Mouse (Mus musculus): ENCODE results near the gene Alpk1. TPM values are rescaled to one million over a fixed set of nuclear protein-coding genes. Genes with fewer than 3 reads are reported as not detected.

Gene Alpk1
- polyA plus RNA-seq, 1 experiment from 2014 or later = 0.80 TPM

- Histone ChIP-seq H3K9me3 (no peaks in the 10 kb centered on the region), H3K9ac (peak overlapping the region; percentile 4), H3K4me1 (peaks cover 13% of the 10 kb centered on the region; the same call in 1 of the 2 replicates), H3K4me3 (peak overlapping the region; percentile 31), H3K4me2 (replicated peaks) (peak overlapping the region; percentile 61), H3K36me3 (no peaks in the 10 kb centered on the region), H3K27ac (no peak overlapping the region), H3K27me3 (peaks cover 10% of the 10 kb centered on the region)
- WGBS = 14% methylated on average over 30 of the region's 30 CpGs
- peak; percentile 59; the same call in 1 of the 2 replicates for ATAC-seq (ENCODE audit: low FRiP score, low read depth)
These were observed 74.5 kb downstream of the Alpk1 start for GRCm38 (mm10) chr3:127705515-127706444.

- H3K27me3 ChIP-seq = peaks cover 10% of the 10 kb centered on the region
- peak overlapping the region; percentile 4; the same call in 1 of the 2 replicates for H3K9ac ChIP-seq
- H3K4me2 ChIP-seq (replicated peaks) = peak overlapping the region; percentile 61
- H3K36me3 ChIP-seq = no peaks in the 10 kb centered on the region
- WGBS = 70% methylated on average over 11 of the region's 11 CpGs
- peaks cover 13% of the 10 kb centered on the region; the same call in 1 of the 2 replicates for H3K4me1 ChIP-seq
- H3K9me3 ChIP-seq = no peaks in the 10 kb centered on the region
- no peak for ATAC-seq (ENCODE audit: low FRiP score, low read depth)
- no peak overlapping the region for H3K27ac ChIP-seq
- H3K4me3 ChIP-seq = peak overlapping the region; percentile 31
These were observed 75.2 kb downstream of the Alpk1 start for GRCm38 (mm10) chr3:127705139-127705514.

GRCm38 (mm10) chr3:127701196-127701825 lies 79.0 kb downstream of the Alpk1 start:
- Histone ChIP-seq H3K27ac (no peak overlapping the region), H3K4me2 (replicated peaks) (no peak overlapping the region), H3K4me1 (peaks cover 13% of the 10 kb centered on the region; the same call in 1 of the 2 replicates), H3K9me3 (no peaks in the 10 kb centered on the region), H3K27me3 (peaks cover 15% of the 10 kb centered on the region), H3K9ac (no peak overlapping the region), H3K36me3 (no peaks in the 10 kb centered on the region), H3K4me3 (no peak overlapping the region)
- 73% methylated on average over 4 of the region's 4 CpGs for WGBS
- no peak for ATAC-seq (ENCODE audit: low FRiP score, low read depth)

GRCm38 (mm10) chr3:127698636-127699035 lies 81.7 kb downstream of the Alpk1 start:
- peaks cover 5% of the 10 kb centered on the region; the same call in 1 of the 2 replicates for H3K4me1 ChIP-seq
- no peaks in the 10 kb centered on the region for H3K9me3 ChIP-seq
- H3K4me3 ChIP-seq = no peak overlapping the region
- H3K27ac ChIP-seq = no peak overlapping the region
- WGBS = 85% methylated on average over 5 of the region's 5 CpGs
- H3K36me3 ChIP-seq = no peaks in the 10 kb centered on the region
- H3K4me2 ChIP-seq (replicated peaks) = no peak overlapping the region
- peaks cover 37% of the 10 kb centered on the region for H3K27me3 ChIP-seq
- no peak overlapping the region for H3K9ac ChIP-seq
- no peak for ATAC-seq (ENCODE audit: low FRiP score, low read depth)

DNA sequence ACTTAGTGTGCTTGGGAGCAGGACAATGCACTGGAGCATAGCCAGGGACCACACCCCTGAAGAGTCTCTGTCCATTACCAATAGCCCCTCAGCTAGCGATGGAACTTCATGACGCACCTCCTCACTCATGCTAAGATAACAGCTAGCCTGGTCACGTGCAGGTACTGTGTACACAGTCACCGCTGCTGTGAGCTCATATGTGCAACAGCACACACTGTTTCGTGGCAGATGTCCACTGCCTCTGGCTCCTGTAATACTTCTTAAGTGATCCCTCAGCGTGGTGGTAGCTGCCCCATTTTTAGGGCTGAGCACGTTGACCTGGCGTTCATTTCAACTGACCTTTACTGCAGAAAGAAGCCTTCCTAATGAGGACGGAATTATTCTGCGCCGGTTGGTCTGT lies 83.8 kb downstream of the Alpk1 start:
- H3K9me3 ChIP-seq = no peaks in the 10 kb centered on the region
- H3K4me3 ChIP-seq = no peak overlapping the region
- H3K27me3 ChIP-seq = peaks cover 39% of the 10 kb centered on the region
- no peak overlapping the region for H3K27ac ChIP-seq
- no peak overlapping the region for H3K4me2 ChIP-seq (replicated peaks)
- no peaks in the 10 kb centered on the region for H3K36me3 ChIP-seq
- peaks cover 5% of the 10 kb centered on the region; the same call in 1 of the 2 replicates for H3K4me1 ChIP-seq
- 72% methylated on average over 11 of the region's 11 CpGs for WGBS
- H3K9ac ChIP-seq = no peak overlapping the region
- ATAC-seq (ENCODE audit: low FRiP score, low read depth) = no peak

DNA sequence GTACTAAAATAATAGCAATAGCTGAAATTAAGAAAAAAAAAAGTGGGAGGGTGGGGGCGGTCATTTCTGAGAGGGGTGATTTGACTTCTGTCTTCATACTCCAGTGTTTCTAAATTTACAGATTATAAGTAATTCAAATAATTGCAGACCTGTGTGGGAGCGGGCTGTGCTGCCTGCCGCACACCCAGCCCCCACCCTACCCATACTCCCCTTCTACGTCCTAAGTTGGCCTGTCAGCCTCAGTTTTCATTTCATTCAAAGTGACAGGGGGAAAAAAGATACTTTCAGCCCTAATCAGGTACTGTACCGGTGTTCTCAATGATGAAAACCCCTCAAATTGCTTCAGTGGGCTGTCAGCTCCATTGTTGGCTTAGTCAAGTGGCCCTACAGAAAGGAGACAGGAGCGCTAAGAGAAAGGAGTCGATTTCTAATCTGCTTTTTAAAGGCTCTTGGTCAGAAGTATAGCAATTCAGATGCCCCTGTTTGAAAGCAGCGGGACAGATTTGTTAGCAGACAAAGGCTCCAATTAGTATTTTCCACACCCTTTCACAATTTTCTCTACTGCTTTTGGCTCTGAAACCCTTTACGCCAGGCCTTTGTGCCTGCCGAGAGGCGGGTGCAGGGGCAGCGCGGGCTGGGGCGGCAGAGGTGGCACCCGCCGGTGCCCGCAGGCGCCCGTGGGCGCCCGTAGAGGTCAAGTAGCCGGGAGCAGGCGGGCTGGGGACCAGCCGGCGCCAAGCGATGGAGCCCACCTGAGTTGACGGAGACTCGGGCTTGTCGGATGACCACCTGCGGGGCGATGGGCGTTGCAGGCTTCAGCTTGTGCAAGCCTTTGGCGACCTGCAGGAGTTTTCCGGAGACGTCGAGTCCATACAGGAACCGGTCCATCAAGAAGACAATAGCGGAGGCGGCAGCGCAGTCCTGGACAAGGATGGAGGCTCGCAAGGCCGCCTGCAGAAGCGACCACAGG lies 85.2 kb downstream of the Alpk1 start:
- H3K27me3 ChIP-seq = peaks cover 41% of the 10 kb centered on the region
- no peak for ATAC-seq (ENCODE audit: low FRiP score, low read depth)
- 11% methylated on average over 43 of the region's 43 CpGs for WGBS
- no peaks in the 10 kb centered on the region for H3K9me3 ChIP-seq
- H3K4me2 ChIP-seq (replicated peaks) = peak overlapping the region; percentile 67
- peak overlapping the region; percentile 40 for H3K4me3 ChIP-seq
- H3K36me3 ChIP-seq = no peaks in the 10 kb centered on the region
- peak overlapping the region; percentile 50 for H3K9ac ChIP-seq
- peaks cover 5% of the 10 kb centered on the region; the same call in 1 of the 2 replicates for H3K4me1 ChIP-seq
- no peak overlapping the region for H3K27ac ChIP-seq

- Histone ChIP-seq H3K4me1 (peaks cover 5% of the 10 kb centered on the region; the same call in 1 of the 2 replicates), H3K4me2 (replicated peaks) (no peak overlapping the region), H3K27ac (no peak overlapping the region), H3K9me3 (no peaks in the 10 kb centered on the region), H3K27me3 (peaks cover 29% of the 10 kb centered on the region), H3K36me3 (no peaks in the 10 kb centered on the region), H3K4me3 (no peak overlapping the region), H3K9ac (no peak overlapping the region)
- 66% methylated on average over 4 of the region's 4 CpGs for WGBS
- ATAC-seq (ENCODE audit: low FRiP score, low read depth) = no peak
These were observed 89.1 kb downstream of the Alpk1 start for GRCm38 (mm10) chr3:127691230-127691629.

GRCm38 (mm10) chr3:127679703-127680102 lies 100.6 kb downstream of the Alpk1 start:
- no peak overlapping the region for H3K4me2 ChIP-seq (replicated peaks)
- no peaks in the 10 kb centered on the region for H3K27me3 ChIP-seq
- no peak overlapping the region for H3K4me3 ChIP-seq
- H3K27ac ChIP-seq = no peak overlapping the region
- no peak for ATAC-seq (ENCODE audit: low FRiP score, low read depth)
- 89% methylated on average over 15 of the region's 15 CpGs for WGBS
- no peaks in the 10 kb centered on the region for H3K36me3 ChIP-seq
- no peaks in the 10 kb centered on the region for H3K4me1 ChIP-seq
- H3K9me3 ChIP-seq = no peaks in the 10 kb centered on the region
- no peak overlapping the region for H3K9ac ChIP-seq

DNA sequence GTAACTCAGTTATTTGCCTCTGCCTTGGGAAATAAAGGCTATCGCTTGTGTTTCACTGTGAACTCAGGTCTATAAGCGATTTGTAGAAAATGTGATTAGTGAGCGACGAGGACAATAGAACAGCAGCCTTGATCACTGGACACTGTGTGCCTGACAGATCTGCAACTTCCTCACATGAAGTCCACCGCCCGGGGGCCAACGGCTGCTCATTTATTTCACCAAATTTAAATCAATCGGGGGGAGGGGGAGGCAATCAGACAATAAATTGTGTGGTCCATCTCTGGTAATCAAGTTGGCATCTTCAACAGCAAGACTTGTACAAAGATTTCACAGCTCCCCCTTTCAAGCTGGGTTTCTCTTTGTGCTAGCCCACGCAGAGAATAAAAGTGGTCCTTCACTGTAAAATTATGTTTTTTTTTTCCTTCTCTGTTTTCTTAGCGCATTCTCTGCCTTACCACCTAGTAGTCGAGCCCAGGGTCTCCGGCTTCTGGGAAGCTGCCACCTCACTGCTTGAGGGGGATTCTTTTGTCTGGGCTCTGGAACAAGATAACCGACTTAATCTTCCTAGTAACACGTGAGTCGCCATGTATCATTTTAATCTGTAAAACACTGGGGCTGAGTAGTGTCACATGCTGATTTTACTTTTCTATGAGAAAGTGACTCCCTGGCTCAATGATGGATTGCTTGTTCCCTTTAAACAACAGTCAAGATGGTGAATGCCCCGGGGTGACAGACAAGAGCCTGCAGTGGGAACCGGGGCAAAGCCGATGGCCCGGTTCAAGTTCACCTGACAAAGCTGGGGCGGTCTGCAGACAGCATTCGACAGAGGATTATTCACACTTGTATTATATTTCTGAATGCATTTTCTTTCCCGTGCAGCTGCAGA lies 118.4 kb downstream of the Alpk1 start:
- Histone ChIP-seq H3K36me3 (no peaks in the 10 kb centered on the region), H3K4me1 (no peaks in the 10 kb centered on the region), H3K27me3 (peaks cover 2% of the 10 kb centered on the region; the same call in 1 of the 2 replicates), H3K9me3 (no peaks in the 10 kb centered on the region), H3K4me2 (replicated peaks) (no peak overlapping the region), H3K9ac (no peak overlapping the region), H3K27ac (no peak overlapping the region), H3K4me3 (no peak overlapping the region)
- ATAC-seq (ENCODE audit: low FRiP score, low read depth) = no peak
- WGBS = 76% methylated on average over 22 of the region's 22 CpGs

- Histone ChIP-seq H3K27ac (no peak overlapping the region), H3K9ac (no peak overlapping the region), H3K36me3 (no peaks in the 10 kb centered on the region), H3K9me3 (no peaks in the 10 kb centered on the region), H3K4me2 (replicated peaks) (no peak overlapping the region), H3K4me1 (no peaks in the 10 kb centered on the region), H3K4me3 (no peak overlapping the region), H3K27me3 (peaks cover 2% of the 10 kb centered on the region; the same call in 1 of the 2 replicates)
- ATAC-seq (ENCODE audit: low FRiP score, low read depth) = no peak
- 69% methylated on average over 7 of the region's 7 CpGs for WGBS
These were observed 119.6 kb downstream of the Alpk1 start for GRCm38 (mm10) chr3:127660712-127661111.
